Mouse (Mus musculus): Measurements from ENCODE around the gene Gm13695.
"Not testable (repeated sequence)": the region's sequence is repeated elsewhere in the genome, so short reads cannot be mapped to it uniquely, and the experiment has no call there.

Gm13695 gene

DNA sequence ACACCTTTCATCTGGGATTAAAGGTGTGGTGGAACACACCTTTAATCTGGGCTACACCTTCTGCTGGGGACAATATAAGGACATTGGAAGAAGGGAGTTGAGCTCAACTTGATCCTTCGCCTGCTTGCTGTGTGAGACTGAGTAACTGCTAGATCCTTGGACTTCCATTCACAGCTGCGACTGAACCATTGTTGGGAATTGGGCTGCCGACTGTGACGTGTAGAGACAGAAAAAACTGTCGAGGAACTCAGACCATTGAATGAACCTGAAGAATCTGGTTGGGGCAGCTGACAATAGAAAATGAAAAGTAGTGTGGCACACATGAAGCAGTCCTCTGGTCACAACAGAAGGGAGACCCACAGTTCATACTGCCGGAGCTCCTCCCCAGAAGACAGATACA lies at the start of gene Gm13695:
TSS of gene Gm13695 (plus strand) at position 301 of the 400 bp plus-strand sequence.
- DNase-seq, result not testable (repeated sequence)

DNA sequence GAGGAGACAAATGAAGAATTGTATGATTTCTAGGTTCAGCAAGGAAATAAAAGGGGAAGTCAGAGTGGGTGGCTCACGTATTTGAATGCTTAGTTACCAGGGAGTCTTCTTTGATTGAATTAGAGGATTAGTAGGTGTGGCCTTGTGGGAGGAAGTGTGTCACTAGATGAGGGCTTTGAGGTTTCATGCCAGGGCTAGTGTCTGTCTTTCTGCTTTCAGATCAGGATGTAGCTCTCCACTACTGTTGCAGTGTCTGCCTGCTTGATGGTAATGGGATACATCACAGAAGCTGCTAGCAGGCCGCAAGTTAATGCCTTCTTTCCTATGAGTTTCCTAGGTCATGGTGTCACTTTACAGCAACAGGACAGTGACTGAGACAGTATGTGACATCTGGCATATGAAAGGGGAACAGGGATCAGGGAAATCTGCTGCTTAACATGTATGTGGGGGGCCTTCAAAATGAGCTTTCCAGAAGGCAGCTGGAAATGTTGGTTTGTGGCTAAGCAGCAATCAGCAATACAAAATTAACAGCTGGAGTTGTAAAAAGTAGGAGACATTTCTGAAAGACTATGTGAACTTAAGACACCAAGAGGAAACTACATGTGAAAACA lies 37.5 kb upstream of the Gm13695 start:
- no peak for DNase-seq

- peak; percentile 47 to 49 for DNase-seq
Measured at GRCm38 (mm10) chr2:83940931-83941361, 26.2 kb upstream of the Gm13695 start, which contains the start of gene Zswim2. TSS of gene Zswim2 (minus strand) at chr2:83941228.

- no peak for DNase-seq
Measured at GRCm38 (mm10) chr2:83941378-83941777, 25.7 kb upstream of the Gm13695 start.

DNA sequence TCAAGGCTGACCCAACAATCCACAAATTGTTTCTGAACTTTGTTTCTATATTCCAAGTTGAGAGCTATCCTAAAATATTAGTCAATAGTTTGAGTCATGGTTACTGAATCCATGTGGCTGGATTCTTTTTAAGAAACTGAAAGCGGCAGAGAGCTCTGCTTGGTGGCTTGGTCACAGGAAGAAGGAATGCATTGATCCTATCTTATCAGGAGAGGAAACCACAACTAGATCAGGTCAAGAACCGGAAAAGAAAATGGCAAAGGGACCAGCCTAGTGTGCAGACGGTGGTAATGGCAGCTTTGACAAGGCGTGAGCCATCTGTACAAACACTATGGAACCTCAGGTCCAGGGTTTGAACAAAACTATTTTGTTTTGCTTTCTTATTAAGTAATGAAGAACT lies 25.3 kb upstream of the Gm13695 start:
- no peak for DNase-seq

- not testable (repeated sequence) for DNase-seq
Measured at GRCm38 (mm10) chr2:83955393-83955792, 11.7 kb upstream of the Gm13695 start, which contains the start of gene Gm13698. TSS of gene Gm13698 (plus strand) at chr2:83955693.

DNA sequence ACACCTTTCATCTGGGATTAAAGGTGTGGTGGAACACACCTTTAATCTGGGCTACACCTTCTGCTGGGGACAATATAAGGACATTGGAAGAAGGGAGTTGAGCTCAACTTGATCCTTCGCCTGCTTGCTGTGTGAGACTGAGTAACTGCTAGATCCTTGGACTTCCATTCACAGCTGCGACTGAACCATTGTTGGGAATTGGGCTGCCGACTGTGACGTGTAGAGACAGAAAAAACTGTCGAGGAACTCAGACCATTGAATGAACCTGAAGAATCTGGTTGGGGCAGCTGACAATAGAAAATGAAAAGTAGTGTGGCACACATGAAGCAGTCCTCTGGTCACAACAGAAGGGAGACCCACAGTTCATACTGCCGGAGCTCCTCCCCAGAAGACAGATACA lies 5.9 kb upstream of the Gm13695 start, which contains the start of gene Gm13693:
TSS of gene Gm13693 (plus strand) at position 301 of the 400 bp plus-strand sequence.
- not testable (repeated sequence) for DNase-seq

DNA sequence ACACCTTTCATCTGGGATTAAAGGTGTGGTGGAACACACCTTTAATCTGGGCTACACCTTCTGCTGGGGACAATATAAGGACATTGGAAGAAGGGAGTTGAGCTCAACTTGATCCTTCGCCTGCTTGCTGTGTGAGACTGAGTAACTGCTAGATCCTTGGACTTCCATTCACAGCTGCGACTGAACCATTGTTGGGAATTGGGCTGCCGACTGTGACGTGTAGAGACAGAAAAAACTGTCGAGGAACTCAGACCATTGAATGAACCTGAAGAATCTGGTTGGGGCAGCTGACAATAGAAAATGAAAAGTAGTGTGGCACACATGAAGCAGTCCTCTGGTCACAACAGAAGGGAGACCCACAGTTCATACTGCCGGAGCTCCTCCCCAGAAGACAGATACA lies 5.7 kb downstream of the Gm13695 start, which contains the start of gene Gm13696:
TSS of gene Gm13696 (plus strand) at position 301 of the 400 bp plus-strand sequence.
- DNase-seq, result not testable (repeated sequence)

DNA sequence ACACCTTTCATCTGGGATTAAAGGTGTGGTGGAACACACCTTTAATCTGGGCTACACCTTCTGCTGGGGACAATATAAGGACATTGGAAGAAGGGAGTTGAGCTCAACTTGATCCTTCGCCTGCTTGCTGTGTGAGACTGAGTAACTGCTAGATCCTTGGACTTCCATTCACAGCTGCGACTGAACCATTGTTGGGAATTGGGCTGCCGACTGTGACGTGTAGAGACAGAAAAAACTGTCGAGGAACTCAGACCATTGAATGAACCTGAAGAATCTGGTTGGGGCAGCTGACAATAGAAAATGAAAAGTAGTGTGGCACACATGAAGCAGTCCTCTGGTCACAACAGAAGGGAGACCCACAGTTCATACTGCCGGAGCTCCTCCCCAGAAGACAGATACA lies 11.5 kb downstream of the Gm13695 start, which contains the start of gene Gm13694:
TSS of gene Gm13694 (plus strand) at position 301 of the 400 bp plus-strand sequence.
- not testable (repeated sequence) for DNase-seq

GRCm38 (mm10) chr2:83984443-83984842 lies 17.3 kb downstream of the Gm13695 start, which contains the start of gene Gm13697:
TSS of gene Gm13697 (plus strand) at chr2:83984743.
- DNase-seq, result not testable (repeated sequence)

DNA sequence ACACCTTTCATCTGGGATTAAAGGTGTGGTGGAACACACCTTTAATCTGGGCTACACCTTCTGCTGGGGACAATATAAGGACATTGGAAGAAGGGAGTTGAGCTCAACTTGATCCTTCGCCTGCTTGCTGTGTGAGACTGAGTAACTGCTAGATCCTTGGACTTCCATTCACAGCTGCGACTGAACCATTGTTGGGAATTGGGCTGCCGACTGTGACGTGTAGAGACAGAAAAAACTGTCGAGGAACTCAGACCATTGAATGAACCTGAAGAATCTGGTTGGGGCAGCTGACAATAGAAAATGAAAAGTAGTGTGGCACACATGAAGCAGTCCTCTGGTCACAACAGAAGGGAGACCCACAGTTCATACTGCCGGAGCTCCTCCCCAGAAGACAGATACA lies 23.1 kb downstream of the Gm13695 start, which contains the start of gene Gm13691:
TSS of gene Gm13691 (plus strand) at position 301 of the 400 bp plus-strand sequence.
- DNase-seq, result not testable (repeated sequence)

DNA sequence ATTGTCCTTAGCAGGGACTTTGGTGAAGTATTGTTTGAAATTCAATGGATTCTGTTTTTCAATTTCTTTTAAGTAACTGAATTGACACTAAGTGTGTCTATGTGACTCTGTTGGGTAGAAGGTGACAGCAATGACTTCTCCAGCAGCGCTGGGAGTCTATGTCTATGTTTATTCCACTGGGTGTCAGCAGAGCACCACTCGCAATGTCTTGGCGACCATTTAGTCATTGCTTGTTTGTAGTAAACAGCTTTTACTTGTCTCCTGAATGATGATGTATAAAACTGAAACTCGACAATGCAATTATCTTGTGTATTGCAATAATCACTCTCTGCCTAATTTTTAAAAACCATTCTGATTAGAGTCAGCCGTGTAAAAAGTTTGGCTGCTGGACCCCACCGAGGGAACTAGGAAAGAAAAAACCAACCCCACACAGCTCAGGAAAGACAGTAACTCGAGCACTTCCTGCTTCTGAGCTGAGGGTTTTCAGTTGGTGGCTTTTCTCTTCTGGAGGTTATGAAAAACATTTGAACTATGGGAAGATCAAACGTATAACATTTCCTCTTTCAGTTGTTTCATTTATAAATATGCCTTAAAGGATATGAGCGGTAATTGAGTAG lies 26.6 kb downstream of the Gm13695 start:
- not testable (repeated sequence) for DNase-seq

GRCm38 (mm10) chr2:83994526-83994925 lies 27.4 kb downstream of the Gm13695 start:
- DNase-seq, result not testable (repeated sequence)

DNA sequence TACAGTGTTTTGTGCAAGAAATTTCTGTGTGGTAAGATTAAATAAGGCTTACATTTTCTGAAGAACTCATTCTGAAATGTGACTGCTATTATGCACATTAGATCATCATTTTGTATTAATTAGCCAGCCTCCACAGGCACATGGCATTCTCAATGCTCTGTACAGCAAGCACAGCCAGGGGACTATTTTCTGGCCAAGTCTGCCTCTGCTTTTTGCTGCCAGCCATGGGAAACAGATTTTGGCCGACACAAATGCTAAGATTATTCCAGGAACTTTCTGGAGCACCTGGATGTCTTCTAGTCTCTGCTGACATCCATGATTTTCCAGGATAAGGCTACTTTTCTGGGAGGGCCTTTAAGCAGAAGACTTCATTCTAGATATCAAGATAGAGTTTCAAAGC lies 41.8 kb downstream of the Gm13695 start:
- no peak for DNase-seq

GRCm38 (mm10) chr2:84009818-84010217 lies 42.7 kb downstream of the Gm13695 start:
- DNase-seq, result no peak

- DNase-seq, result no peak
Measured at GRCm38 (mm10) chr2:84014572-84014971, 47.5 kb downstream of the Gm13695 start.

GRCm38 (mm10) chr2:84016291-84016690 lies 49.2 kb downstream of the Gm13695 start:
- not testable (repeated sequence) for DNase-seq

DNA sequence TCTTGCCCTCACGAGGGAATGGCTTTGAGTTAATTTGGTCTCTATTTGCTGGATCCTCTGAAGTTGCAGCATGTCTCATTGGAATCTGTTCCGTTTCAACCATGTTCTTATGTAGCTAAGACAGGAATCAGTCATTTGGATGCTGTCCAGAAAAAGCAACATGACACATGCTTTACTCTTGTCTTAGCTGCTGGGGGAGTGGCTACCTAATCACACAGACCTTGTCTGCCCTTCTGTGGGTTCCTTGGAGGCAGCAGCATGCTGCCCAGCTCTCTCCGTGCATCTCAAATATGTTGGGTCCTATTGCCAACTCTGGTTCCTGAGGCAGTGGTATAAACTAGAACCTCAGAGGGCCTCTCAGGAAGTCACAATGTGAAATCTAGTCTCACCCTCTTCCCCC lies 51.2 kb downstream of the Gm13695 start:
- no peak for DNase-seq
